Mouse (Mus musculus) MEL (cell line): ENCODE results near the gene Sphk2.

Source experiments
- BHLHE40 ChIP-seq: IDR thresholded peaks from 2 replicates; pipeline ENCODE4 v1.6.1; 2012; ENCODE audit warnings: low read depth, mild to moderate bottlenecking, inconsistent platforms, low read length, improper control_type of control experiment, borderline replicate concordance
- CTCF ChIP-seq, 3 experiments: IDR thresholded peaks in 2 of 3; conservative IDR thresholded peaks in 1 of 3; 2 replicates each; pipeline ENCODE4 v1.5.1; 2011 to 2012; ENCODE audit warnings: low read length in 3 of 3, low read depth in 2 of 3, mild to moderate bottlenecking in 2 of 3, improper control_type of control experiment in 1 of 3, inconsistent platforms in 1 of 3, mixed read lengths in 1 of 3, moderate library complexity in 1 of 3; ENCODE audit not compliant: control insufficient read depth in 1 of 3, insufficient read depth in 1 of 3, poor library complexity in 1 of 3, severe bottlenecking in 1 of 3
- MAX ChIP-seq: IDR thresholded peaks from 2 replicates; pipeline ENCODE4 v1.6.1; 2011; ENCODE audit warnings: low read length, improper control_type of control experiment
- MAZ ChIP-seq: IDR thresholded peaks from 2 replicates; pipeline ENCODE4 v1.6.1; 2012; ENCODE audit warnings: low read depth, mild to moderate bottlenecking, inconsistent platforms, low read length, improper control_type of control experiment
- MXI1 ChIP-seq: IDR thresholded peaks from 2 replicates; pipeline ENCODE4 v1.6.1; 2011; ENCODE audit warnings: mild to moderate bottlenecking, low read depth, low read length, improper control_type of control experiment
- POLR2A ChIP-seq, 2 experiments: IDR thresholded peaks; 2 replicates each; pipeline ENCODE4 v1.6.1; 2011 to 2012; ENCODE audit warnings: low read length in 2 of 2, mild to moderate bottlenecking in 2 of 2, control low read depth in 1 of 2, improper control_type of control experiment in 1 of 2, low read depth in 1 of 2, moderate library complexity in 1 of 2; ENCODE audit not compliant: control insufficient read depth in 1 of 2, insufficient read depth in 1 of 2, poor library complexity in 1 of 2
- RAD21 ChIP-seq: IDR thresholded peaks from 2 replicates; pipeline ENCODE4 v1.6.1; 2011; ENCODE audit warnings: mild to moderate bottlenecking, low read depth, low read length, improper control_type of control experiment
- TBP ChIP-seq: IDR thresholded peaks from 2 replicates; pipeline ENCODE4 v1.8.0; 2011; ENCODE audit warnings: low read depth, low read length, improper control_type of control experiment
- USF1 ChIP-seq: IDR thresholded peaks from 2 replicates; pipeline ENCODE4 v1.6.1; 2014; ENCODE audit warnings: low read depth, mild to moderate bottlenecking, inconsistent platforms, low read length, improper control_type of control experiment, moderate library complexity
- ZC3H11A ChIP-seq: IDR thresholded peaks from 2 replicates; pipeline ENCODE4 v1.6.1; 2012; ENCODE audit warnings: low read depth, mild to moderate bottlenecking, inconsistent platforms, low read length, improper control_type of control experiment

GRCm38 (mm10) chr7:45765995-45766394, 48.2 kb upstream of the Sphk2 start:
- no peak for TF ChIP-seq POLR2A (IDR thresholded peaks at IDR 0.05; ENCODE audit: control insufficient read depth in 1 of 2, insufficient read depth in 1 of 2, low read depth in 1 of 2, low read length in 2 of 2, poor library complexity in 1 of 2)
- TF ChIP-seq CTCF (IDR thresholded peaks at IDR 0.05 in 2 of 3, conservative IDR thresholded peaks at IDR 0.05 in 1 of 3; ENCODE audit: control insufficient read depth in 1 of 3, insufficient read depth in 1 of 3, low read depth in 2 of 3, low read length in 3 of 3, poor library complexity in 1 of 3, severe bottlenecking in 1 of 3): no peak
- no peak for TF ChIP-seq USF1
- no peak for TF ChIP-seq MAZ
- TF ChIP-seq ZC3H11A: no peak
- TF ChIP-seq MXI1: no peak
- TF ChIP-seq TBP: no peak
- no peak for TF ChIP-seq BHLHE40
- no peak for TF ChIP-seq MAX
- no peak for TF ChIP-seq RAD21
